Mouse (Mus musculus): ENCODE results near the gene Exoc4.
A peak's percentile ranks its signal among the peaks of the same experiment; 100 is the strongest.

Gene Exoc4

GRCm38 (mm10) chr6:33958281-33958680 lies 709.4 kb downstream of the Exoc4 start:
- DNase-seq, result peak; percentile 32 to 49

DNA sequence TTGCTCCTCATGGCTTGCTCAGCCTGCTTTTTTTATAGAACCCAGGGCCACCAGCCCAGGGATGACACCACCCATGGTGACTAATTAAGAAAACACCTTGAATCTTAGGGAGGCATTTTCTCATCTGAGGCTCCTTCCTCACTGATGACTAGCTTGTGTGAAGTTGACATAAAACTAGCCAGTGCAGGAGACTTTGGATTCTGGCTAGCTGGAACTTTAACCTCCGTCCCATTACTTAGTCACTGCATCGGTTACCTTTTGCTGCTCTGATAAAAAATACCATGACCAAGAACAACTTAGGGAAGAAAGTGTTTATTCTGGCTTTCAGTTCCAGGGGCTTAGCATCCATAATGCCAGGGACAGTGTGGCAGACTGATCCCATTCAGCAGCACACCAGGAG lies 711.9 kb downstream of the Exoc4 start:
- DNase-seq, result peak in 1 of 2 experiments; percentile 17

GRCm38 (mm10) chr6:33963092-33963491 lies 714.2 kb downstream of the Exoc4 start:
- DNase-seq, result no peak

DNA sequence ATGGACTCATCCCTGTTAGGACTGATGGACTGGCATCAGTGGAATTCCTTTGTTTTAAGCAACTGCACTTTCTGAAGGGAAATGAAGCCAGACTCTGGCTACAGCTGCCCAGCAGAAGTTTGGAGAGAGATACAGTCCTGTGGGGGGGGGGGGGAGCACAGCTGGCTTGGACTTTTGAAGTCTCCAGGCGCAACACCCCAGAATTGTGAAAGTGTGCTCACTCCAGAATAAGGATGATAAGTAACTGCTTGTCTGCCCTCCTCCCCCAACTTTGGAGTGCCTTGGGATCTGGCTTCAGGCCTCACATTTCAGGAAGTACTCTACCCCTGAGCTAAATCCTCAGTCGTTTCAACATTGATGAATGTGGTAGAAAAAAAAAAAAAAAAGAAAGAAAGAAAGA lies 716.7 kb downstream of the Exoc4 start:
- DNase-seq, result no peak

GRCm38 (mm10) chr6:33968746-33969145 lies 719.9 kb downstream of the Exoc4 start:
- no peak for DNase-seq

- no peak for DNase-seq
Measured at GRCm38 (mm10) chr6:33972801-33973200, 723.9 kb downstream of the Exoc4 start.

DNA sequence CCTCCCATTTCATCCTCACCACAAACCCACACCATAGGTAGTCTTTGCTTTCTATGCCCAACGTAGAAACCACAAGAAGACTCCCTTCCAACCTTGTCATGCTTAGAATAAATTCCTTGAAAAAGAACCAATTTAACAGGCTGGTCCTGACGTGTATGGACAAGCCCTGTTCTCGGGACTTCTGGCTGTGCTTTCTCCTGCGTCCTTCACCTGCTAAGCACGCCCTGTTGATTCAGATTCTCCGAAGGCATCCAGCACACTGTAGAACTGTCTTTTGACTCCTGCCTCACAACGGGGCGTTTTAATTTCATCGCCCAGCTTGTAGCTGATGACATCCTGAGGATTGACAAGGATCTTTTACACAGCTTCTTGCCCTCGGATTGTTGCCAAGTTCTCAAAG lies 727.7 kb downstream of the Exoc4 start:
- DNase-seq, result no peak

DNA sequence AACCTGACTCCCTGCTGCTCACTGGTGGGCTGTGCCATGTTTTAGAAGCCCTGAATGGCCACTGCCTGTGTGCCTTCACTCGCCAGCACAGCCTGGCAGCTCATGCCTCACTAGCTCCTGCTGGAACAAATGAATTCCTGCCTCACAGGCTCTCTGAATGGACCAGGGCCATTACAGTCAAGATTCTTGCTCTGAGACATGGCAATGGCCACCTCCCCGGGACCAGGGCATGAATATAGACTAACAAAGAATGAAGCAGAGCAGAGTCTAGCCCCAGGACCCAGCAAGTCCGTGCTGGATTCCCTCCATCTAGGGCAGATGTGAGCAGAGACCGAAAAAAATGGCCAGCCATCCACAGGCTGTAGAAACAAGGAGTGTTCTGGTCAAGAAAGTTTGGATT lies 728.6 kb downstream of the Exoc4 start:
- DNase-seq, result no peak

GRCm38 (mm10) chr6:33977880-33978279 lies 729.0 kb downstream of the Exoc4 start:
- no peak for DNase-seq

- no peak for DNase-seq
Measured at GRCm38 (mm10) chr6:33982709-33983108, 733.8 kb downstream of the Exoc4 start.

DNA sequence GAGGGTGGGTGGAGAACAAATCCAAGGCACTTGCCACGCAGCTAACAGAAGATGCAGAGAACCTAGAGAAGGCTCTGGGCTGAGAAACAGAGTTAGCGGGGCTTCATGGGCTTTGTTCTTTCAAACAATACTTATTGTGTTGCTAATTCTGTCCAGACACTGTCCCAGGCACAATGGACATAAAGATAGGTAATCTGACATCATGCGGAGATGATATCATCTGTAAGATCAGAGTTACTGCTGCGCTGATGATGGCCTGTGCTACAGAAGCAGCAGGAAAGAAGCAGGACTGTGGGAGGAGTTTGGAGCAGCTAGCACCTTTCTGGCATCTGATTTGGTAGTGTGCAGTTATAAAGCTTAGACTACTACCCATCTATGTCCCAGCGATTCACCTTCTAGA lies 738.2 kb downstream of the Exoc4 start:
- no peak for DNase-seq

GRCm38 (mm10) chr6:33992213-33993034 lies 743.5 kb downstream of the Exoc4 start:
- no peak for DNase-seq

- no peak for DNase-seq
Measured at GRCm38 (mm10) chr6:33993842-33994241, 745.0 kb downstream of the Exoc4 start.

GRCm38 (mm10) chr6:33998590-33998989 lies 749.7 kb downstream of the Exoc4 start:
- peak; percentile 18 to 20 for DNase-seq

GRCm38 (mm10) chr6:33999530-33999929 lies 750.6 kb downstream of the Exoc4 start:
- no peak for DNase-seq

- no peak for DNase-seq
Measured at GRCm38 (mm10) chr6:34000644-34001043, 751.8 kb downstream of the Exoc4 start.

GRCm38 (mm10) chr6:34003033-34003432 lies 754.1 kb downstream of the Exoc4 start:
- no peak for DNase-seq

DNA sequence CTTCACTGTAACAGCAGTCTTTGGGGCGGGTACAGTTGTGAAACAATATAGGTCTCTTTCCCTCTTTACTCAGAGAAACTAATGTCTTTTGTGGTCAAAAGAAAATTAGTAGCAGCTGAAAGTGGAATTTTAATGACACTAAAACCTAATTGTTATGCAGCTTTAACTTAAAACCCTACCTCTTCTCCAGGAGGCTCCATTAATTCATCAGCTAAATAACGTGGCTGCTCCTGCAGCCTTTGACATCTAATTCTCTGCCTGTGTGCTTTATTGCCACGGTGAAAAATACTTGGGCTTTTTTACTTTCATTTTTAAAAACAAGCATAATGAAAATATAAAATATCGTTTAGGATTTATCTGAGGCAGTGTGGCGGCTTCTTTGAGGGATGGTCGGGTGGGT lies 764.6 kb downstream of the Exoc4 start:
- no peak for DNase-seq
